Mouse (Mus musculus): Measurements from ENCODE around the gene Ubp1. TPM values are rescaled to one million over a fixed set of nuclear protein-coding genes. Genes with fewer than 3 reads are reported as not detected.

Gene Ubp1
- polyA plus RNA-seq, 1 experiment from 2014 or later: 22.6 TPM

- WGBS (ENCODE audit: insufficient replicate concordance): 94% methylated on average over 4 of the region's 4 CpGs
- Histone ChIP-seq H3K4me1 (ENCODE audit: insufficient read depth) (peaks cover under 1% of the 10 kb centered on the region; the same call in 1 of the 2 replicates), H3K27me3 (ENCODE audit: insufficient read depth, low read length) (no peaks in the 10 kb centered on the region), H3K9ac (replicated peaks) (no peak overlapping the region), H3K4me2 (ENCODE audit: low read depth, low read length) (no peak overlapping the region), H3K36me3 (replicated peaks; ENCODE audit: insufficient read depth, low read length) (peaks cover 95% of the 10 kb centered on the region), H3K27ac (ENCODE audit: low read depth) (no peak overlapping the region), H3K4me3 (ENCODE audit: low read depth, low read length) (no peak overlapping the region), H3K9me3 (ENCODE audit: low read length) (no peaks in the 10 kb centered on the region)
- DNase-seq: no peak
- TF ChIP-seq CTCF (IDR thresholded peaks at IDR 0.05; ENCODE audit: low read depth) (no peak), EP300 (IDR thresholded peaks at IDR 0.05; ENCODE audit: low read depth) (no peak)
- no peak for ATAC-seq
These were observed 43.1 kb downstream of the Ubp1 start for GRCm38 (mm10) chr9:113973857-113974256.

GRCm38 (mm10) chr9:113974945-113975344 is 44.2 kb downstream of the Ubp1 start:
- TF ChIP-seq CTCF (IDR thresholded peaks at IDR 0.05; ENCODE audit: low read depth) (no peak), EP300 (IDR thresholded peaks at IDR 0.05; ENCODE audit: low read depth) (no peak)
- H3K4me1 ChIP-seq (ENCODE audit: insufficient read depth): no peaks in the 10 kb centered on the region
- no peak overlapping the region for H3K27ac ChIP-seq (ENCODE audit: low read depth)
- peaks cover 97% of the 10 kb centered on the region for H3K36me3 ChIP-seq (replicated peaks; ENCODE audit: insufficient read depth, low read length)
- no peak overlapping the region for H3K4me3 ChIP-seq (ENCODE audit: low read depth, low read length)
- no peaks in the 10 kb centered on the region for H3K9me3 ChIP-seq (ENCODE audit: low read length)
- ATAC-seq: no peak
- WGBS (ENCODE audit: insufficient replicate concordance): 93% methylated on average over 4 of the region's 4 CpGs
- no peak overlapping the region for H3K9ac ChIP-seq (replicated peaks)
- no peak overlapping the region for H3K4me2 ChIP-seq (ENCODE audit: low read depth, low read length)
- DNase-seq: no peak
- H3K27me3 ChIP-seq (ENCODE audit: insufficient read depth, low read length): no peaks in the 10 kb centered on the region

- DNase-seq: no peak
- no peaks in the 10 kb centered on the region for H3K9me3 ChIP-seq (ENCODE audit: low read length)
- TF ChIP-seq EP300 (IDR thresholded peaks at IDR 0.05; ENCODE audit: low read depth) (no peak), CTCF (IDR thresholded peaks at IDR 0.05; ENCODE audit: low read depth) (no peak)
- ATAC-seq: no peak
- H3K4me2 ChIP-seq (ENCODE audit: low read depth, low read length): no peak overlapping the region
- H3K9ac ChIP-seq (replicated peaks): no peak overlapping the region
- 89% methylated on average over 7 of the region's 7 CpGs for WGBS (ENCODE audit: insufficient replicate concordance)
- no peak overlapping the region for H3K4me3 ChIP-seq (ENCODE audit: low read depth, low read length)
- peaks cover 92% of the 10 kb centered on the region for H3K36me3 ChIP-seq (replicated peaks; ENCODE audit: insufficient read depth, low read length)
- H3K27ac ChIP-seq (ENCODE audit: low read depth): no peak overlapping the region
- H3K4me1 ChIP-seq (ENCODE audit: insufficient read depth): no peaks in the 10 kb centered on the region
- H3K27me3 ChIP-seq (ENCODE audit: insufficient read depth, low read length): no peaks in the 10 kb centered on the region
These were observed 44.7 kb downstream of the Ubp1 start for GRCm38 (mm10) chr9:113975442-113975841.

- WGBS (ENCODE audit: insufficient replicate concordance): 95% methylated on average over 10 of the region's 10 CpGs
- ATAC-seq: no peak
- no peaks in the 10 kb centered on the region for H3K9me3 ChIP-seq (ENCODE audit: low read length)
- no peak overlapping the region for H3K4me2 ChIP-seq (ENCODE audit: low read depth, low read length)
- DNase-seq: no peak
- H3K4me3 ChIP-seq (ENCODE audit: low read depth, low read length): no peak overlapping the region
- no peak for TF ChIP-seq CTCF (IDR thresholded peaks at IDR 0.05; ENCODE audit: low read depth)
- no peaks in the 10 kb centered on the region for H3K4me1 ChIP-seq (ENCODE audit: insufficient read depth)
- no peak overlapping the region for H3K27ac ChIP-seq (ENCODE audit: low read depth)
- no peaks in the 10 kb centered on the region for H3K27me3 ChIP-seq (ENCODE audit: insufficient read depth, low read length)
- peaks cover 84% of the 10 kb centered on the region for H3K36me3 ChIP-seq (replicated peaks; ENCODE audit: insufficient read depth, low read length)
- H3K9ac ChIP-seq (replicated peaks): no peak overlapping the region
These were observed 45.5 kb downstream of the Ubp1 start for GRCm38 (mm10) chr9:113976264-113976663.

GRCm38 (mm10) chr9:113977225-113977840 is 46.6 kb downstream of the Ubp1 start:
- Histone ChIP-seq H3K4me1 (ENCODE audit: insufficient read depth) (no peaks in the 10 kb centered on the region), H3K36me3 (replicated peaks; ENCODE audit: insufficient read depth, low read length) (peaks cover 75% of the 10 kb centered on the region), H3K27me3 (ENCODE audit: insufficient read depth, low read length) (no peaks in the 10 kb centered on the region), H3K9ac (replicated peaks) (no peak overlapping the region), H3K4me2 (ENCODE audit: low read depth, low read length) (no peak overlapping the region), H3K27ac (ENCODE audit: low read depth) (no peak overlapping the region), H3K4me3 (ENCODE audit: low read depth, low read length) (no peak overlapping the region), H3K9me3 (ENCODE audit: low read length) (no peaks in the 10 kb centered on the region)
- ATAC-seq (no peak), DNase-seq (no peak)
- TF ChIP-seq CTCF (IDR thresholded peaks at IDR 0.05; ENCODE audit: low read depth) (no peak), EP300 (IDR thresholded peaks at IDR 0.05; ENCODE audit: low read depth) (no peak)
- 86% methylated on average over 11 of the region's 11 CpGs for WGBS (ENCODE audit: insufficient replicate concordance)

GRCm38 (mm10) chr9:113978656-113979055 is 47.9 kb downstream of the Ubp1 start:
- Histone ChIP-seq H3K36me3 (replicated peaks; ENCODE audit: insufficient read depth, low read length) (peaks cover 62% of the 10 kb centered on the region), H3K27ac (ENCODE audit: low read depth) (no peak overlapping the region), H3K4me1 (ENCODE audit: insufficient read depth) (no peaks in the 10 kb centered on the region), H3K4me2 (ENCODE audit: low read depth, low read length) (no peak overlapping the region), H3K9me3 (ENCODE audit: low read length) (no peaks in the 10 kb centered on the region), H3K4me3 (ENCODE audit: low read depth, low read length) (no peak overlapping the region), H3K27me3 (ENCODE audit: insufficient read depth, low read length) (no peaks in the 10 kb centered on the region), H3K9ac (replicated peaks) (no peak overlapping the region)
- no peak for DNase-seq
- peak; percentile 25; the same call in 1 of the 2 replicates for ATAC-seq
- TF ChIP-seq CTCF (IDR thresholded peaks at IDR 0.05; ENCODE audit: low read depth) (no peak), EP300 (IDR thresholded peaks at IDR 0.05; ENCODE audit: low read depth) (no peak)
- 62% methylated on average over 7 of the region's 7 CpGs for WGBS (ENCODE audit: insufficient replicate concordance)

All from liver, postnatal 0 days (tissue).